Mouse (Mus musculus): ENCODE results near the gene Tmem50b.

DNA sequence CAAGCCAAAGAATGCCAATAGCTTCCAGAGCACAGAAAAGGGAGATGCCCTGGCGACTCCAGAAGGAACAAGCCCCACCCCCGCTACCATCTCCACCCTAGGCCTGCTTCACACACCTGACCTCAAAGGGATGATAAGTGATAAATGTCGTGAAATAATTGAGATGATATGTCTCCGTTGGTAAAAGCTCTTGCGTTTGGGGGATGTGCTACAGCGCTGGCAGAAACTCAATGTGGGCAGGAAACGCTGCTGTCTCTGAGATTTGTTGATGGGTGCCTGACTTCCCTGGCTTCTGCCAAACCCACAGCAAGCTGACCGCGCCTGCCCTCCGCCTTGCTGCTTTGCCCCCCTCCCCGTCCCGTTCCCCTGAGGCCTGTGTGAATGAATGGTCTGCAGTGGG is 44.0 kb downstream of the Tmem50b start:
- TF ChIP-seq HCFC1 (IDR thresholded peaks at IDR 0.05; ENCODE audit: borderline replicate concordance, insufficient read depth, low read length) (no peak), ZNF384 (IDR thresholded peaks at IDR 0.05; ENCODE audit: low read depth, low read length) (no peak), ZC3H11A (IDR thresholded peaks at IDR 0.05; ENCODE audit: borderline replicate concordance, low read depth, low read length) (no peak)
